Mouse (Mus musculus) ovary, postnatal 10 days (tissue): ENCODE measurements around the gene Itm2b.

Source experiments
- DNase-seq: peaks from one replicate; pipeline ENCODE4 v3.0.0; 2022; ENCODE audit warnings: low spot score

Gene Itm2b

DNA sequence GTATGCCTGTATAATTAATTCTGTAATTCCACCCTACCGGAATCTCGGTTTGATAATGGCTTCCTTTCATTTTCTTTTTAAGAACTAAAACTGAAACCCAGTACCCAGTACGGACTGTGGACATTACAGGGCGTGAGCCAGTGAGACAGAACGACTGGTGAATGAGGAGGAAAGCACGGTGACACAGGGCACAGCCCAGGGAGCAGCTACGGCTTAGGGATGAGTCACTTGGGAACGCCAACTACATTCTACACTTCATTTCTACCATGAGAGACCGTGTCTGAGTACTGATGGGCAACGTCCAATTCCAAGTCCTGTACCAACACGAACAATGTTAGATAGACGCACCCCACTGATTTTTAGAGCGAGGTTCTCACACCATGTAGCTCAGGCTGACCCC, 16.1 kb downstream of the Itm2b start:
- no peak for DNase-seq

DNA sequence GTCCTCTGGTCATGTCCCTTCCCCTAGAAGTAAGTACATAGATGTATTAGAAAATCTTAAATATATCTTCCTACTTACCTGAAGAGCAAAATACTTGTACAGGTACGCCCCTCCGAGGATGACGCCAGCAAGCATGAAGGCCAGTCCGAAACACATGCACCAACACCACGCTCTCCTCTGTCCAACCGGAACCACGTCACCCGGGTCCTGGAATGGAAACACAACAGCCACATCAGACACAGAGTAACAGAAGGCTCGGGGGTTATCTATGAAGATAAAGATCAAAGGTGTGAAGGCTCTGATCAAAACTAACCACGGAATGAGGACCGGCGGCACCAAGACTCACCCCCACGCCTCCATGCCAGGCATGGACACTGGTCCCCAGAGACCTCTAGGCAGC, 16.9 kb downstream of the Itm2b start:
- DNase-seq = no peak

DNA sequence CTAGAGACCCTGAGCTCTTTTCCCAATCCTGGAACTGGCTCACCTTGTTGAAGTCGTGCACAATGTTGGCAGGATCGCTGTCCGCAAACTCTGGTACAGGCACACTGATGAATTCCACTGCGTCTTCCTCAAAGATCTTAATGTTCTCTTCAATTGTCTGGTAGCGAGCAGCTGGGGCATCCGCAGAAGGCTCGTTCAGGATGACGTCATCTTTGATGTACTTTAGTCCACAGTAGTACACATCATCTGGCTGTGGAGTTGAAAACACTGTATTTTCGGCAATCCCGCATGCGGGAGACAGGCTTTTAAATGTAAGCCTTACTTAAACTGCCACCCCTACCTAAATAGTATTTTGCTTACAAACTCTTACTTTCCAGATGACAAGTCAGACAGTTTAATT, 18.8 kb downstream of the Itm2b start:
- no peak for DNase-seq

DNA sequence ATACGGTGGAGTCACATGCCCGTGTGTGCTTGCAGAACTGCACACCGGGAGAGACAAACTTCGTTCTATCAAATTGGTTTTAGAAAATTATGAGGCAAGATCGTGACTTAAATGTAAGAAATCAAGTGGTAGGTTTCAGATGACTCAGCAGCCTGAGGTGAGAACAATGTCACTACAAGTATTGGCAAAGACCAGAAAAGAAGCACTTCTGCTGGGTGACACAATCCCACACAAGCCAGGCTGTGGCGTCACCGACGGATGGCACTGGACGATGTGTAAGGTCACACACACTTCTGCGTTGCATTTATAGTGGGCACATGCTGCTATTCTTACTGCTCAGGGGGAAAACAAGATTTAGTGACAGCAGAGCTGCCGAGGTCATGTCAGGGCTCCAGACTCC, 21.3 kb downstream of the Itm2b start:
- no peak for DNase-seq

DNA sequence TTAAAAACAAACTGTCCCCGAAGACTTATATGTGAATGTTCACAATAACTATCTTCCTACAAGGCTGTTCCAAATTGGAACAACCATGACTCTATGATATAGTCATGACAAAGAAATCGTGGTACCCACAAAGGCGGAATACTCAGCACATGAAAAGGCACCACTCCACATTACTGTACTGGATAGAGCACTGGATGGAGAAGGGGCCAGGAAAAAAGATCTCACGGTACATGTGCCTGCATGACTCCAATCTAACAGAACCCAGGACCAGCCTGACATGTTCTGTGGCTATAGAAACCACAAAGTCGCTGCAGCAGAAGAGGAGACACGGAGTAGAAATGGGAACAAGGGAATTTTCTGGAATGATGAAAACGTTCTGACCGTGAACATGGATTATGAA, 30.4 kb downstream of the Itm2b start:
- DNase-seq = no peak

DNA sequence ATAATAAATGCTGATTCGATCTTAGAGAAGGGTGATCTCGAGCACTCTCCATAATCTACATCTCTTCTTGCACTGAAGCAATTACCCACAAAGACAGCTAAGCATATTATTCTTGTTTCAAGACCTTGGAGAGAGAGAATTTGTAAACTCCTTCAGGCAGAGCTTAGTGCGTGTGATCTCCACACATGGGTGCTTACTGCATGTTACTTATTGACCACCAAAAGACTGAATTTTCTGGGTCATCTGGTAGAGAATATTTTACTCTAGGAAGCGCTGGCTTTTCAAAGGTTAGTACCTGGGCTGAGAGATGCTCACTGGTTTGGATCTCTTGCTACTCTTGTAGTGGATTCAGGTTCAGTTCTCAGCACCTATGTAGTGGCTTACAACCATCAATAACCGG, 34.0 kb downstream of the Itm2b start:
- no peak for DNase-seq

DNA sequence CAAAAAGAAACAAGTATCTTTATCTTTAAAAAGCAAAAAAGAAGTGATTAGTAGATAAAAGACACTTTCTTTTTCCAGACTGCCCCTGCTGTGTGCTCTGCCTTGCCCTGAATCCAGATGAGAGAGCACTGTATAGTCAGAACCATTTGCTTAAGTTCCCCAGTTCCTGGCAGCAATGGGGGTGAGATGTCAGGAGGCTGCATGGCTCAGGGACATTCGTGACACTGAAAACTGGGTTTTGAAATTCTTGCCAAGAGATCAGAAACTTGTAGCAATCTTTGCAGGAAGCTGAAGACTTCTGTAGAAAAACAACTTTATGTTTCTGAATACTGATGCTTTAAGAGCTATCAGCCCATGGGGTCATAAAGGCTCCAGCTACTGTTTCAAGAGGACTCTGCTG, 35.1 kb downstream of the Itm2b start:
- no peak for DNase-seq

DNA sequence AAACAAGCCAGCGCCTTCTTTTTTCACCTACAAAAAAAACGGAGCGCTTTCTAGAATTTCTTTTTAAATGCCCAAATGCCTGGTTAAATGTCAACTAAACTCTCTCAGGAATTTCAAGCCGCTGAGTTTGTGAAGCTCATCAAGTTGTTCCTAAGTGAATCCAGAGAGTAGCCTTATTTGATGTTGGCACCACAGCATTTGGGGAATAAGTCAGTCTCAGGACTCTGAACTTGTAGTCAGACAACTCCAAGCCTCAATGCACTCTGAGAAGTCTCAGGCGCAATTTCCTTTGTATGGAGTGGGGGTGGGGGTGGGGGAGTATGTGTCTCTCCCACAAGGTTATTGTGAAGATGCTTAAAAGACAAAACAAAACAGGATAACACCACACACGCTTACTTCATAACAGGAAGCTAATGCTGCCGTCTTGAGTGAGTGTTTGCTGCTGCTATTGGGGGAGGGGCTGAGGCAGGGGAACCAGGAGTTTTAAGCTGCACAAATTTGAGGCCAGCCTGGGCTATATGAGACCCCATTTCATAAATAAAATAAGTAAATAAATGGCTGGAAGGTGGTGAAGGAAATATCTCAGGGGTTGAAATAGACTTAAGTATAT, 35.9 kb downstream of the Itm2b start:
- DNase-seq = no peak

DNA sequence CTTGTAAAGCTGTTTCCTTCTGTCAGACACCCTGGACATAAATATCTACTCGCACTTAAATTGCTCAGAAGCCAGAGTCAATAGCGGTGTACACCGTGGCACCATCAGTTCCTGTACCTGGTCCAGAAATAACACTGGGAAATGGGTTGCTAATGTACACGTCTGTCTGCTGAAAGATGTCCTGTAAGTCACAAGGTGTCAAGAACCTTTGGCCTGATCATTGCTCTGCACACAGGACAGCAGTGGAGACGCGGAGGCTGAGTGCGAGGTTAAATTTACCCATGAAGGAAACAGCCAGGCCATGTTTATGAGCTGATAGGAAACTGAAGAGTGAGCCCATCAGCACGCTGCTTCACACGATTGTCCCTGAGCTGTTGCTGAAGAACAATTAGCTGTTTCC, 37.8 kb downstream of the Itm2b start:
- DNase-seq = no peak

DNA sequence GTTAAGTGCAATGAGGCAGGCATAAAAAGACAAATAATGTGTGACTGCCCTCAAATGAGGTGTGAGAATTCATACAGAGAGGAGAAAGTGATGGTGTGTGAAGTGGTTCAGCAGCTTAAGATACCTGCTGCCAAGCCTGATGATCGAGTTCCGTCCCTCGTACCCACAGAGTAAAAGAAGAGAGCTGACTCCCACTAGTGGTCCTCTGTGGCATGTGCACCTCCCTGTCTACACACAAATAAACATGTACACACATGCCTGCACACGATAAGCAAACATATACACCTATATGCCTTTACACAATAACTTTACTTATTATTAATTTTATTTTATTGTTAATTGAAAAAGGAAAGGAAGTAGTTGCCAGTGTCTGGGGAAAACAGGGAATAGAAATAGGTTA, 39.5 kb downstream of the Itm2b start:
- DNase-seq = no peak

DNA sequence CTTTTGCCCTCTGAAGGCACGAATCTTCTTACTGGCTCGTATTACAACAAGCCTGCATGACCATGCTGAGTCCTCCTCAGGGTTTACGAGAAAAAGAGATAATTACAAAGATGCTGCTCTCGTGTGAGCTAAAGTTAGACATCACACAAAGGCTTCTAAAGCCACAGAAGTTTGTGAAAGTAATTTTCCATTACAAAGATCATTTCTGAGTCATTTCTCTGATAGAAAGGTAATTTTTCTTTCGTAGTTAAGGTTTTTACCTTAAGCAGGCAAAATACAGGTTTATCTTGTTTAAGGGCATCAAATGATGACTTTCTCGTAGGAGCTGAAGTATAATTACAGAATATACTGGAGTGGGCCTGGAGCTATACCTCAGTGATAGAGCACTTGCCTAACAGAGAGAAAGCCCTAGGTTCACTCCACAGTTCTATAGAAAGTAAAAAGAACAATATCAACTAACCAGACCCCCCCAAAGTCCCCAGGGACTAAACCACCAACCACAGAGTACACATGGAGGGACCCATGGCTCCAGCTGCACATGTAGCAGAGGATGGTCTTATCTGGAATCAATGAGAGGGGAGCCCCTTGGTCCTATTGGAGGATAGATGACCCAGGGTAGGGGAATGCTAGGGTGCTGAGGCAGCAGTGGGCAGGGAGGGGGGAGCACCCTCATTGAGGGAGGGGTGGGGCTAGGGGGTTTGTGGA, 44.9 kb downstream of the Itm2b start:
- no peak for DNase-seq

DNA sequence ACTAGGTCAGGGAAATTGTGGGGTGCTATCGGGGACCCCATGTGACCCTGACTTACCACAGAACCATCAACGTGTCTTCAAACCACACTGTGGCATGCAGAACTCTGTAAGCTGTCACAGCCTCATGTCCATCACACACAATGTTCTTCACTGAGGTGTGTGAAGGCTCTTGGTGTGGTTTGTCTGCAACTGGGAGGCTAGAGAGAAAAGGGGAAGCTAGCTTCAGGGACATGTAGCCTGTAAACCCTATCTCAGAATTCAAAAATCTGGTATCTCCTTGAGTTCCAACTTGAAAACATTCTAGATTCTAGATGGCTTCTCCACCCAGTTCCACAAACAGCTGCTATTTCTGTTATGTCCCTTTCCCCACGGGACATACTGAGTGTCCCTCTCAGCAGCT, 45.5 kb downstream of the Itm2b start:
- no peak for DNase-seq

DNA sequence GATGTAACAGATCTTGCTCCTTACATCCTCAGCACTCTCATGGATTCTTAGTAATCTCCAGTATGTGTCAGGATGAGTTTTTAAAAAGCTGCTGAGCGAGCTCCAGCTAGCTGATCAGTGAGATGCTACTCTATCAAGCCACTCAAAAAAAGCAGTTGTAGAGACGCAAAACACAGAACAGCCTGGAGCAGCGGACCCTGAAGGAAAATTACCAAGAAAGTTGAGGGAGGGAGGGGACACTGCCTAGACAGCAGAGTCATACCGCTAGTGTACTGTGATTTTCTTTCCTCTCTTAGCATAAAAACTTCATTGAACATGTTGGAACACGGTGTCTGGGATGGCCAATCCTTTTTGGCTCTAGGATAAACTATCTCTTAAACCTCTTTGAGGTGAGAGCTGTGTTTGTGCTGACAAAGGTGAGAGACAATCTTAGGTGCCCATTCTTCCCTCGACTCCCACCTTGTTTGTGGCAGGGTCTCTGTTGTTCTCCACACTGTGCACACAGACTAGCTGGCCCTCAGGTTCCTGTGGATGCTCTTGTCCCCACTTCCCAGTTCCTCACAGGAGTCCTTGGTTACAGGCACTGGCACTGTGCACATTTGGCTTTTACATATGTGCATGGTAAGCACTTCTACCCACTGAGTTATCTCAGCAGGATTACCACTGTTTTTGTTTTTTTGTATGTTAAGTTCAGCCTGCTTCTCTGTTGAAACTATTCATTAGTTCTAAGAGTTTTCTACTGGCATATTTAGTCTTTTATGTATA, 48.6 kb downstream of the Itm2b start:
- no peak for DNase-seq

DNA sequence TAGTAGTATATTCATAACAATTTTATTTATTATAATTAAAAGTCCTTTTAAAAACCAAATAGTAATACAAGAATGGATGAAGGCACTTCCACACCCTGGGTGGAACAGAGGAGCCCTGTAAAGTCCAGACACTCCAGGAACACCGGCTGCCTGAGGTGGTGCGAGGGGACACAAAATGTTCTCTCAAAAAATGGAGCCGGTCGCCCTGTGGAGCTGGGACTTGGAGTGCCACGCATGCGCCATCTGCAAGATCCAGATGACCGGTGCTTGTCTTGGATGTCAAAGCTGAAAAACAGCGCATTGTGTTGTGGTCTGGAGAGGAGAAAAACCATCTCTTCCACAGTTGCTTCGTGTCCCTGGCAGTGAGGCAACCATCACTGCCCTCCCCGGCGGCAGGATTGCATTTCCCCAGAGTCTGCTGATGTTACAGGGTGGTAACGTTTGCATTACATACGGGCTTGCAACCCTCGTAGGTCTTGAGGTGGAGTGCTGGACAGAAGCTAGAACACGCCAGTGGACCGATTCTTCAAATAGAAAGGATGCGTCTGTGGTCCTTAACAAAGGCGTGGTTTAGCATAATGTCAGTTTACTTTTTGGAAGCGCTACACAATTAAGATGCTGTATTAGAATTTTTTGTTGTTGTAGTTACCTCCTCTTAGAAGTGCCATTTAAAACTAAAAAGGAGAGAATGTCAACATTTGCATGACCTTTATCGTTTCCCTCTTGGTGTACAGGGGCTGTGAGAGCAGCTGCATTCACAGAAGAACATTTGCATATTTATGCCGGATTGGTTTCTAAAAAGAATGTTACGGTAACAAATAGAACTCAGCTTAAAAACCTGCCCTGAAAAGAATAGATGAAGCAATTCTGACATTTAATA, 49.9 kb downstream of the Itm2b start:
- no peak for DNase-seq

DNA sequence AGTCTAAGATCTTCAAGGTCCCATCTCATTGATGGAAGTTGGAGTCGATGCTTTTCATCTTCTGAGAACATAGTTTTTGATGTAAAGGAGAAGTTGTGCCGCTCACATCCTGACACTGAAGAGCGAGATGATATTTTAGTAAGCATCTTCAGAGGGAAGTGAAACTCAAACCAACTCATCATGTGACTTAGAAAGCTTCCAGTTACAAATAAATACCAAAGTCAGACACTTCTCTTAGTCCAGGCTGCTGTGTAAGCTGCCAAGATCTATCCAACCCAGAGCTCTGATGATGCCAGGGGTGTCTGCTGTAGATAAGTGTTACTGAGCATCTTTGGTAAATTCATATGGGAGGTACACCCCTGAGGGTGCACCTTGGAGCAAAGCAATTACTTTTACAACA, 51.2 kb downstream of the Itm2b start:
- no peak for DNase-seq

DNA sequence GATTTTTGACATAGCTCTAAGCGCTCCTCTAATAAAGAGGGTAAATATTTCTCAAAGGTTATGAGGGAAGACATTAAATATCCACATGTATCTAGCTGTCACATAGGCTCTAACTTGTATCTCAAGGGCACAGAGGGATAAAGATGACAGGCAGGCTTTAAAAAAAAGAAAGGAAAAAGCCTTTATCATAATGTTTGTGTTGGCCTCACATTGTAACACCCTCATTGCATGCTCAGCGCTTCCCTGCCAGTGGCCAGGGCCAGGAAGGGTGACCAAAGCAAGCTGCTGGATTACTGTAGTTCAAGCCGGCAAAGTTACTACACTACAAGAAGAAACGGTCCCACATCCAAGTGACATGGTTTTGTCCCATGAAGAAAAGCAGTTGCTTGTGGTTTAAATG, 53.7 kb downstream of the Itm2b start:
- DNase-seq = no peak

DNA sequence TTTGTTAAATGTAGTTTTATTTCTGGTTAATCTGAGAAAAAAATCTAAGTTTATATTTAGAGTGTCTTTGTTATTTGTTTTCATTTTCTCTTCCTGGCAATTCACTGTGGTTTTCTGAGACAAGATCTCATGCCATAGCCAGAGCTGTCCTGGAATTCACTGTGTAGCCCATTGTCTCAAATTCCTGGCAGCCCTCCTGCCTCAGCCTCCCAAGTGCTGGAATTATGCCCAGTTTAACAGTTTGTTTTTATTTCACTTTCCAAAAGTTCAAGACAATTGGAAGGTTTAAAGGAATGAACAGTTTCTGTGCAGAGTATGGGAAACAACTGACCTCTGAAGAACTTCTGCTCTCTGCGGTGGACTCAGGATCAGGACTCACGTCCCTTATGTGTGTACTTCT, 55.2 kb downstream of the Itm2b start:
- no peak for DNase-seq

DNA sequence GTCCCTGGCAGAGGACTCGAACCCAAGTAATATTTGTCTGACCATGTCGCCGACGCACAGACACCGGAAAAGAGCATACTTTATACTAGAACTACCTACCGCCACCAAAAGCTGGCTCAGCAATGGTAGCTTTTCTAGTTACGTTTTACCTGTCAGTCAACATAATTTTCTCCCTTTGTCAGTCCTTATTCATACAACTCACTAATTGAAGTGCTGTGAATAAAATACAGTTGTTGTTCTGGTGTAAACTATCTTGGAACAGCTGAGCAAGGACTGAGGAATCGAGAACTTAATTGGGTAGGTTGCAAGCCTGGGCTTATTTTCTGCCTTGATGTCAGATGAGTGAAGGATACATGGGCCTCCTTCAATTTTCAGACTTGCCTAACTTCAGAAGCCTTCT, 58.6 kb downstream of the Itm2b start:
- DNase-seq = no peak

DNA sequence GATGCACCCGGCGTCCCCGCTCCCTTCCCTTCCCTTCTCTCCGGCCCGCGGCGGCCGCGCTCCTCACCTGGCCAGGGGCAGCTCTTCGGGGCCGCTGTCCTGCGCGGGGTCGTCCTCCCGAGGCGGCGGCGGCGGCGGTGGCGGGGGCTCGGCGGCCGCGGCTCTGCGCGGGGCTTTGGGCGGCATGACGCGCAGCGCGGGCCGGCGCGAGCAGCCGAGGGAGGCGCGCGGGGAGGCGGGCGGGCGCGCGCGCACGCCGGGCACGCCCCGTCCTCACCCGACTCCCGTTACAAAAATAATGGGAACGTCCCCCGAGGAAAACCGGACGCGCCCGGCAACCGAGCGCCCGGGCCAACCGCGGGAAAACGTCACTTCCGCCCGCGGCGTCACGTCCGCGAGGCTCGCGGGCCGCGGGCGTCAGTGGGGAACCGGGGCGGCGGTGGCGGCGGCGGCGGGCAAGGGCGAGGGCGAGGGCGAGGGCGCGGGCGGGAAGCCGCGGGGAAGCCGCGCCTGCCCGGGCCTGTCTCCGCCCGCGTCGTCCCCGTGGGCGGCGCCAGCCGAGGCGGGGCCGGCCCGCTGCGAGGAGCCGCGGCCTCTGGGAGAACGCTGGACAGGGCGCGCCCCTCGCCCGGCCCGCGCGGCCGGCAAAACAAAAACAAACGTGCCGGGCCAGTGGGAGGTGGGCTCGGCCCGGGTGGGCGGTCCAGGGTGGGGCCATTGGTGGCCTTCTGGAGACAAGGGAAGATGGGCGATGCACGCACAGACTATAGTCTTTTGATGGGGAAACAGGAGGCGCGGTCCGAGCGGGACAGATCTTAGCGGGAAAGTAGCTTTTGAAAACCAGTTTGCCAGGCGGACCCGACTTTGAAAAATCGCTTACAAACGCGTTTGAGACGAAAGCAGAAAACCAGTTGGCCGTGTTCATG, 59.4 kb downstream of the Itm2b start, which contains the start of gene Rb1:
Gene Rb1, minus strand, starts transcription at position 367 of the 926 bp plus-strand sequence.
- peak; percentile 71 for DNase-seq

DNA sequence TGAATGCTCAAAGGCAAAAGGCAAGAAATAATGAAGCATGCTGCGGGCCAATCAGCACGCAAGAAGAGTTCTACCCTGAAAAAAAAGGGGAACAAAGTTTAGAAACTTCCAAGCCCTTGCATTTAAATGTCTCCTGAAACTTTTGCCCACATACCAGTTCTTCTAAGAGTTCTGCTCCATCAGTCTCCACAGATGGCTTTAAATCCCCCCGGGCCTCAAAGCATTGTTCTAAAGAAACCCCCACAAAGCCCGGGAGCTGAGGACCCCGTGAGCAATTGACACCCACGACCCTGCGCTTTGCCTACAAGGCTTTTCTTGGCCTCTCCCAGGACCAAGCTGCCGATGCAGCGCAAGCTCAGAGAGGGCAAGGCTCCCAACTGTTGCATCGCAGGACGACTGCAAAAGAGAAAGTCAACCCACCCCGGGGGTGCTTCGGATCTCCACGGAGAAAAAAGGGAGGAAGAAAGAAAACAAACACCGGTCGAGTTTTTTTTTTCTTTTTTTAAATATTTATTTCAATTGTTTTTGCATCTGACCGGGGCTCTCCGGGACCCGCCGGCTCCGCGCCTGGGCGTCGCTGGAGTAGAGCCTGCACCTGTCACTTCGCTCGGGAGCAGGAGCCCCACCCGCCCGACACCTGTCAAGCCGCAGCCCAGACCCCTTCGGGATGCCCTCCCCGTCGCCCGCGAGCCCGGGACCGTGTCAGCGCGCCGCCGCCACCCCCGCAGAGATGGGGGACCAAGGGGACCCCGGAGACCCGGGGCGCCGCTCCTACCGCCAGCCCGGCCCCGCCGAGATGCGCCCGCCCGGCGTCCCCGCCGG, 60.2 kb downstream of the Itm2b start:
- peak; percentile 17 for DNase-seq
